Mouse (Mus musculus): ENCODE results near the gene Sec14l1.
A peak's percentile ranks its signal among the peaks of the same experiment; 100 is the strongest.
"Not testable (repeated sequence)": the region's sequence is repeated elsewhere in the genome, so short reads cannot be mapped to it uniquely, and the experiment has no call there.

The Sec14l1 gene

GRCm38 (mm10) chr11:117114592-117115345 lies at the start of gene Sec14l1:
Gene Sec14l1, plus strand, starts transcription at chr11:117115168.
- peak; percentile 98 to 100 for DNase-seq

DNA sequence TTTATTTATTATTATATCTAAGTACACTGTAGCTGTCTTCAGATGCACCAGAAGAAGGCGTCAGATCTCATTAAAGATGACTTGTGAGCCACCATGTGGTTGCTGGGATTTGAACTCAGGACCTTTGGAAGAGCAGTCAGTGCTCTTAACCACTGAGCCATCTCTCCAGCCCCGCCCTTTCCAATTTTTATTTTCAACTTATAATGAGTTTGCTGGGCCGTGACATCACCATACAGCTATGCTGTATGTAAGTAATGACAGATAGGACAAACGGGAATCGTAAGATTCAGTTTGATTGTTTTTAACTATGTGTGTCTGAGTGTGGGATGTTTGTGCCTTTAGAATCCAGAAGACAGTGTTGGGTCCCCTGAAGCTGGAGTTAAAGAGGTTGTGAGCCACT lies 49.4 kb upstream of the Sec14l1 start:
- not testable (repeated sequence) for DNase-seq

- no peak for DNase-seq
Measured at GRCm38 (mm10) chr11:117066738-117067137, 48.2 kb upstream of the Sec14l1 start.

- DNase-seq: no peak
Measured at GRCm38 (mm10) chr11:117068332-117068731, 46.6 kb upstream of the Sec14l1 start.

DNA sequence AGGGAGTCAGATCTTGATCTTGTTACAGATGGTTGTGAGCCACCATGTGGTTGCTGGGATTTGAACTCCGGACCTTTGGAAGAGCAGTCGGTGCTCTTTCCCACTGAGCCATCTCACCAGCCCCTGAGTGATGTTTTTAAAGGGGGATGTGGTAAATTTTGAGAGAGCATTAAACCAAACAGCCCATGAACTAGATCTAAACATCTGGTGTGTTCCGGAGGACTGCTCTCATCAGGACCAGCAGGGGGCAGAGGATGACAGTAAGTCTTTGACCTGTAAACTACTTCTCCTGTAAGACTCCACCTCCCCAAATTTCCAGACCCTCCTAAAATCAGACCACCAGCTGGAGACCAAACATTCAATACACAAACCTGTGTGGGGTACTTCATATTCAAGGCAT lies 45.9 kb upstream of the Sec14l1 start:
- peak in 1 of 2 experiments; percentile 43 for DNase-seq

DNA sequence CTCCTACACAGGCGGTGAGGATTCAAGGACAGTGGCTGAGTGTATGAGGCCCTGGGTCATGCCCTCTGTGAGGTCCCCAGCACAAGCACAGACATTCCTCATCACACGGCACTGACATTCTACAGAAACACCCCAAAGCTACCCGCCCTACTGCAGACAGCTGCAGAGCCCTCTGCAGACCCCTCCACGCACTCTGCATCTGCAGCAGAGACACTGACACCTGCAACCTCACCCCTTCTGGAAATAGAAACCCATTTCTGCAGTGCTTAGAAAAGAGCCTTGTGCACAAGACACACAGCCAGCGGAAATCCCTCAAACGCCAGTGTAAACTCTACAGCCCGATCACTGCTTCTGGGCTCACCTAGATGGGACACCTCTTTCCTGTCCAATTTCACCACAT lies 44.3 kb upstream of the Sec14l1 start:
- no peak for DNase-seq

DNA sequence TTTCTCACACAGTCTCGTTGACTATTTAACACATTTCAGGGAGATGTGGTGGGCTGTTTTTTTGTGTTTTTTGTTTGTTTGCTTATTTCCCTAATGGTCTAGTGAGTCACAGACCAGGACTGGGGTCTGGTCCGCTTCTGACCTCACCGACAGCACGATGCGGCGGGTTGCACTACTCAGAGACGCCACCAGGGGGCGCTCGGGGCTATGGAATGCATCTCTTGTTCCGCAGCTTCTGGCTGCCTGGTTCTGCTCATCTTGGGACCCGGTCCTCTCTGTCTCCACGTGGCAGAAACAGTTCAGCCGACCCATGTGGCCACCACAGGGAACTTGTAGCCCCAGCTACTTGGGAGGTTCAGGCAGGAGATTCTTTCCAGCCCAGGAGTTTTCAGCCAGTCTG lies 42.8 kb upstream of the Sec14l1 start:
- DNase-seq: peak; percentile 78 to 93

GRCm38 (mm10) chr11:117073426-117073825 lies 41.5 kb upstream of the Sec14l1 start:
- no peak for DNase-seq

DNA sequence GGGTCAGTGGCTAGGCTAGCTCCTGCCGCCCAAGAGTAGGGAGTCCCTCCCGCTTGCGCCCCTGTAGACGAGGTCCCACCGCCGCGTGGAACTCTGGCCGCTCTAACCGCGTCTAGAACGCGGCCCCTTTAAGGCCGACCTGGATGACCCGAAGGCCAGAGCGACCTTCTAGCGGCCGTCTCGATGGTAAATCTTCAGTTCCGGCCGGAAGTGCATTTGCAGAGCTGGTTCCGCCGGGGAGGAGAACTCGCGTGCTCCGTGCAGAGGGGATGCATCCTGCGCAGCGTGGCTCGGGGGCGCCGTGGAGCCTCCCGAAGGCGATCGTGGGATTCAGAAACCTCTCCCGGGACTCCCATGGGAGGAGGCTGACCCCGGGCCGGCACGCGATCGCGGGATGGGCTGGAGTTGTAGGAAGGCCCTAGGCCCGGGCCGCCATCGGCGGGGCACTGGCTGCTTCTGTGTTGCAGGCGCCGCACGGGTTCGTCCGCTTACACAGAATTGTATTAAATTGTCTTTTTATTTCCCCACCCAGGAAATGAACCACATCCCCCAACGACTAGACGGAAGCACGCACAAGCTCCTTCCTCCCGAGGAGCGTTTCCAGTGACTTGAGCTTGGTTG lies 38.3 kb upstream of the Sec14l1 start:
- peak; percentile 92 to 93 for DNase-seq

DNA sequence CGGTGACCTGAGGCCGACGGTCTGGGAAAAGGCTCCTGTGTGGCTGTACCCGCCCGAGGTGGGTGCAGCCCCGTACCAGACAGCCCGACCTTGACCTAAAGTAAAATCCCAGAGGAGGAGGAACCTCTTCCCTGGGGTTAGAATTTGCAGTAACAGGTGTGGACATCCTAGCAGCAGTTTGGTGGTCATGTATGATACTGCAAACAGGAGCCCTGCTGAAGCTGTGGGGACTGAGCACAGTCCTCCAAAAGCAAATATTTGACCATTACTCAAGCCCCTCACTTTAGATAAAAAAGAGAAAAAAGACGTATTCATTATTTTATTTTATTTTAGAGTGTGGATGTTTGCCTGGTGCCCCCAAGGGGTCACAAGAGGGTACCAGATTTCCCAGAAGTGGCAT lies 37.7 kb upstream of the Sec14l1 start:
- DNase-seq: no peak

GRCm38 (mm10) chr11:117077902-117078301 lies 37.1 kb upstream of the Sec14l1 start:
- DNase-seq: no peak

- DNase-seq: no peak
Measured at GRCm38 (mm10) chr11:117078637-117079240, 36.2 kb upstream of the Sec14l1 start.

GRCm38 (mm10) chr11:117079651-117080190 lies 35.2 kb upstream of the Sec14l1 start:
- no peak for DNase-seq

DNA sequence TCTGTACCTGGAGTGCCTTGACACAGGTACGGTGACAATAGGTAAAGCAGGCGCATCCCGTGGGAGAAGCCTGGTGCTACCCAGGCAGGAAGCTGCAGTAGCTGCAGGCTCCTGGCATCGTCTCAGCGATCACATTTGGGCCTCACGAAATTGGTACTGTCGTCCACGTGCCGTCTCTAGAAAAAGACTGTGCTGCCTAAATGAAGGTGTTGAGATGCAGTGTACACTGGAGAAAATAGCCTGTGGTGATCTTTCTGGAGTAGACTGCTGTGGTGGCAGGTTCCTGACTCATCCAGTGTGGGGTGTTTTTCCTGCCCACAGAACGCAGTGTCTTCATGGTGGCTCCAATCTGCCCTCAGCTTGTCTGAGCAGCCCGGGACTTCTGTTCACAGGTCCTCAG lies 34.8 kb upstream of the Sec14l1 start:
- DNase-seq: no peak

- peak; percentile 85 to 91 for DNase-seq
Measured at GRCm38 (mm10) chr11:117081165-117082064, 33.6 kb upstream of the Sec14l1 start.

- DNase-seq: peak; percentile 34 to 60
Measured at GRCm38 (mm10) chr11:117082353-117082934, 32.5 kb upstream of the Sec14l1 start.

GRCm38 (mm10) chr11:117083052-117083881 lies 31.7 kb upstream of the Sec14l1 start:
- peak; percentile 68 to 86 for DNase-seq

DNA sequence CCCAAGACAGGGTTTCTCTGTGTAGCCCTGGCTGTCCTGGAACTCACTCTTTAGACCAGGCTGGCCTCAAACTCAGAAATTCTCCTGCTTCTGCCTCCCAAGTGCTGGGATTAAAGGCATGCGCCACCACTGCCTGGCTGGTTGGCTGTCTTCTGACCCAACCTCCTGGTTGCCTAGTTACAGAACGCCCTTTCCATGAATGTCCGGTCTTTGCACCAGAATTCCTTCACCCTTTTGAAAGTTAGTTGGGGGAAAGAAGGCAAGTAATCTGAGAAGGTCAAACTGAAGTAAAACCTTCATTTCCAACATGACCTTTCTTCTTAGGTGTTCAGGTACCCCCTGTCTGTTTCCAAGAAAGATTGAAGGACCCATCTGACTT lies 31.1 kb upstream of the Sec14l1 start:
- not testable (repeated sequence) for DNase-seq

GRCm38 (mm10) chr11:117086215-117086614 lies 28.8 kb upstream of the Sec14l1 start:
- no peak for DNase-seq

GRCm38 (mm10) chr11:117087036-117087799 lies 27.8 kb upstream of the Sec14l1 start:
- no peak for DNase-seq
